Mouse (Mus musculus): ENCODE measurements around the gene Ccdc191. TPM values are rescaled to one million over a fixed set of nuclear protein-coding genes. Genes with fewer than 3 reads are reported as not detected.
A peak's percentile ranks its signal among the peaks of the same experiment; 100 is the strongest.

Gene Ccdc191
- 1 to 10 TPM; 2.0 to 2.5 TPM for total RNA-seq (2021)
- long read RNA-seq, experiment 1, result 0 reads
- long read RNA-seq, experiment 2, partial matches to known transcripts, result 0 of 2 reads
- long read RNA-seq, experiment 2, other reads (novel, unspliced or antisense), result 2 of 2 reads

- DNase-seq (ENCODE audit: low spot score), result peak; percentile 100
Observed at GRCm38 (mm10) chr16:43889208-43890004, at the start of gene Ccdc191. Ccdc191 (plus strand) TSS chr16:43889800.

GRCm38 (mm10) chr16:43841236-43841635, 48.4 kb upstream of the Ccdc191 start:
- no peak for DNase-seq (ENCODE audit: low spot score)

DNA sequence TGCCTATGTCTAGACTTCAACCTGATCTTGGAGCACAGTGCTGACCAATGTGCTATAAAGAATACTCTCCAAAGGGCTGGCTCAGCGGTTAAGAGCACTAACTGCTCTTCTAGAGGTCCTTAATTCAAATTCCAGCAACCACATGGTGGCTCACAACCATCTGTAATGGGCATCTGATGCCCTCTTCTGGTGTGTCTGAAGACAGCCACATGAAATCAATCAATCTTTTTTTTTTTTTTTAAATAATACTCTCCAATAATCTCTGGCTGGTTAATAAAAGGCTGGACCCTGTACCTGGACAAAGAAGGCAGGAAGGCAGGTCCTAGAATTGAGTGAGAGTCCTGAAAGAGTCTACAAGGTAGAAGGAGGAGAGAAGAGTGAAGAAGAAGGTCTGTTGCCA, 39.8 kb upstream of the Ccdc191 start:
- no peak for DNase-seq (ENCODE audit: low spot score)

DNA sequence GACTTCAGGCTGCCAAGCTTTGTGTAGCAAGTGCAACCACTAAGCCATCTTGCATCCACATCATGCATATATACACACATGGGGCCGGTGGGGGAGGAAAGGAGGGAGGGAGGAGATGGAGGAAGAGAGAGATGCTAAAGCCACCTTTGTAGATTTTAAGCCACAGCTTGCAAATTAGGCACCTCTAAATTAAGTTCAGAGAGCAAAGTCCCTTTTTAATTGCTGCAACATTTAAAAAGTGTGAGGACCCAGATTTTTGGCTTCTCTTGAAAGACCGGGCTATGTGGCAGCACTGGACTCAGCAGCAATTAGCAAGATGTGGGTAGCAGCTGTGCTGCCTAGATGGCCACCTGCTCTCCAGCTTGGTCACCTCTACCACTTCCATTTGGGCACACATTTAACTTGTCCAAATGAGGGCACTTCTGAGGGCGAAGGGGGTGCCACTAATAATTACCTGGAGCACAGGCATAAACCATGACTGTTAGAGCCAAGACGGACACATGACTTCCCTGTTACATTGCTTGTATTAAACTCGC, 30.6 kb upstream of the Ccdc191 start:
- DNase-seq (ENCODE audit: low spot score), result no peak

- DNase-seq (ENCODE audit: low spot score), result no peak
Observed at GRCm38 (mm10) chr16:43860624-43861023, 29.0 kb upstream of the Ccdc191 start.

DNA sequence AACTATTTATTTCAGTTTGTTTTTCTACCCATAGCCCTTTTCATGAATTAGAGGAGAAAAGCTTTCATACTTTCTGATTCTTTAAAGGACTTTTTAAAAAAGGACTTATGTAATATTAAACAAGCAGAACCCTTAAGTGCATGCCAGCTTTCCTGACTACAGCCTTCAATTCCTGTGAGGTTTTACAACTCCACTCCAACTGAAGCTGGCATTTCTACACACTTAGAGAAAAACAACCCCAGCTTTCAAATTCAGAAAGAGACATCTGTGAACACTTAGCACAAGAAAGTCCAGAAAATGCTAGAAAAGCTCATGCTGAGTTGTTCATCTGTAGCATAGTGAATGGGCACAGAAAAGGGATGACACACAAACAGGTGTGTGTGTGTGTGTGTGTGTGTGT, 19.8 kb upstream of the Ccdc191 start:
- no peak for DNase-seq (ENCODE audit: low spot score)

DNA sequence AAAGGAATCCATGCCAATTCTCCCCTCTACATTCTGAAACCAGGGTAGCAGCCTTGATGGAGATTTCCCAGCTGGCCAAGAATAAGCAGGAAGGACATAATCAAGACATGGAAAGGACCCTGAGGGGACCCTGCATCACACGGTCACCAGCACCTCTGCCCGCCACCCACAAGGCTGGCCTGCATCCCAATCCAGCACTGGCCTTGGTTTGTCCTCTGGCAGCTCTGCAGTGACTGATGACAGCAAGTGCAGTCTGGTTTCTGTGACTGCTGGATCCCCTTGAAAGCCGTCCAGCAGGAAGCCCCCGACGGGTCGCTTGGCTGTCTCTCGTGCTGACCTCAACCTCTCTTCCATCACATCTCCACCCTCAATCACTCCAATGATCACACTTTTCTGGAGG, 18.2 kb upstream of the Ccdc191 start:
- no peak for DNase-seq (ENCODE audit: low spot score)

DNA sequence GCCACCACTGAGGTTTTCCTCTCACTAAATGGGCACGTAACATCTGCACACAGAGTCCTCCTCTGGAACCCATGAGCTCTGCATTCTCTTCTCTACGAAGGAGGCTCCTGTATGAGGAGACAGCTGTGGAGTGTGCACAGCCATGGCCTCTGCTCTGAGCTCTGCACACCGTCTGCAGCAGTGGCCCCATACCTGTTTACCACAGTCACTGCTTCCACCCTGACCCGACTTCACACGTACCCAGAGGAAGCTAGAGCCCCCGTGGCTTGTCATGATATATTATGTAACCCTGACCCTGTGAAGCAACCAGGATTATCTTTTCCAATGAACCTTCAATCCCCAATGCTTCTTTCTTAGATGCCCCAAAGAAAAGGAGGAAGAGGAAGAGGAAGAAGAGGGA, 9.8 kb upstream of the Ccdc191 start:
- no peak for DNase-seq (ENCODE audit: low spot score)

DNA sequence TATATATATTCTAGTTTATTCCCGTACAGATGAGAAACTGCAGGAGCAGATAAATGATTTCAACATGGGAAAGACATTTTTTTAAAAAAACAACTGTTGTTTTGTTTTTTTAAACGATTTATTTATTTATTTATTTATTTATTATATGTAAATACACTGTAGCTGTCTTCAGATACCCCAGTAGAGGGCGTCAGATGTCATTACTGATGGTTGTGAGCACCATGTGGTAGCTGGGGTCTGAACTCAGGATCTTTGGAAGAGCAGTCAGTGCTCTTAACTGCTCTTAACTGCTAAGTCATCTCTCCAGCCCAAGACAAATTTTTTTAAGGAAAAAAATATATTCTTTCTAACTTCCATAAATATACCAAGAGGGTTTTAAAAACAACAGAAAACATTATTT, 8.0 kb upstream of the Ccdc191 start:
- no peak for DNase-seq (ENCODE audit: low spot score)

- no peak for DNase-seq (ENCODE audit: low spot score)
Observed at GRCm38 (mm10) chr16:43882329-43882728, 7.3 kb upstream of the Ccdc191 start.

DNA sequence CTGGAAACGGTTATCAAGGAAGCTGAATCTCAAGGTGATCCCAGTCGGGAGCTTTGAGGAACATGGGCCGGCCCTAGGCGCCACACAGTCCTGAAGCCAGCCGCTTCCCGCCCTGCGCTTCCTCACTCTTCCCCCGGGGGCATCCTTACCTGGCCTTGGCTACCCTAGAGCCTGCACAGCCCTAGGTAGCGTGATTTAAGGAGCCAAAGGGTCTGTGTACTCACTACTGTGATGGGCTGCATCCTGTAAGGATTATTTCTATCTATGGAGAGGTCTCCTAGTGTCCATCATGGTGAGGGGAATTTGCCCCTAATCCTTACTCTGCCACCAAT, 371 bp downstream of the Ccdc191 start:
- no peak for DNase-seq (ENCODE audit: low spot score)

DNA sequence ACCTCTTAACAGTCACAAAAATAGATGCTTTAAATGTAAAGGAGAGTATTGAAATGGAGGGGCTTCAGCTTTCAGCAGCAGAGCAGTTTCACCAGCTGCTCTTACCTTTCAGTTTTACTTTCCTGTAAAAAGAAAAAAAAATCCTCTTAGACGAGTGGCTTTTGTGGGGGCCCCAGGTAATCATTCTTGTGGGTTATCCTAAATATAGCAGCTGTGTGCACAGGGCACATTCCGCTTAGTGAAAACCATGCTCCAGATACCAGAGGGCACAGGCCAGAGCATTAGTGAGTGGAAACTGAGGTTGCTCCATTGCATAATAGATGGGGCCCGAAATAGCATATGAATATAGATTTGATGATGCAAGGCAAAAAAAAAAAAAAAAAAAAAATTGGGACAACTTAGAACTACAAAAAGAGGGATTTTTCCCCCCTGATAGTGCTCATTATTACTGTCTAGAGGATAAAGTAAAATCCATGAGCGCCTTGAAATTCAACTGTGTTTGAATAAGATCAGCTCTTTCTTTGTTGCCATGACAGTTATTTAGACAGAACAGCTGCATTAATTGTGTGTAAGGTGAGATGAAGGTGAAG, 1.2 kb downstream of the Ccdc191 start:
- DNase-seq (ENCODE audit: low spot score), result no peak

DNA sequence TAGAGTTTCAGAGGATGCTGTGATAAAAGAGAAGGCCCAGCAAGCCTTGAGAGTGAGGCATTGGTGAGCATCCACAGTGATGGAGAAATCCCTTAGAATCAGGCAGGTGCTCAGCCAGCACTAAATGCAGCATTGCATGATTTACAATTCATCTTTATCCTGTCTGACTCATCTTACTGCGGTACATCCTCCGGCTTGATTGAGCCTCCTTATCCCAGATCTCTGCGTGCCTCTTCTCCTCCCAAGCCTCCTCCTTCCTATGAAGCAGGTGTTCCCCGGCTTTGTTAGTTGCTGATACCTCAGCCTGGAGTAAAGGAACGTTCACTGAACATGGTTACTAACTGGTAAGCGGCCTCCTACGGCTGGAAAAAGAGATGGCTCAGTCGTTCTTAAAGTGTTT, 4.9 kb downstream of the Ccdc191 start:
- no peak for DNase-seq (ENCODE audit: low spot score)

- no peak for DNase-seq (ENCODE audit: low spot score)
Observed at GRCm38 (mm10) chr16:43900138-43900537, 10.5 kb downstream of the Ccdc191 start.

DNA sequence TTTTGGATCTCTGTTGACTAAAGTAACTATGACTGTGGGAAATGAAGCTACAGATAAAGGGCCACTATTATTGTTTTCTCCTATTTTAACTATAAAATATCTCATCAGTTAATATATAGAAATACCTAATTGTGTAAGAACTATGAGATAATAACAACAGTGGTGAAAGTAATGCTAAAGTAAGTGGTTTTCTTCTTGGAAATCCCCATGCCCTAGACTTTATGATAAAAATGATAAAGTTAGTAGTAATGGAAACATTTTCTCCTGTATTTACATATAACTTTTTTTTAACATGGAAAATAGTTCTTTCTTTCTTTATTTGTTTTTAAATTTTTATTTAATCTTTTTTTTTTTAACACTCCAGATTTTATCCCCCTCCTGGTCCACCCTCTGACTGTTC, 11.0 kb downstream of the Ccdc191 start:
- DNase-seq (ENCODE audit: low spot score), result no peak

DNA sequence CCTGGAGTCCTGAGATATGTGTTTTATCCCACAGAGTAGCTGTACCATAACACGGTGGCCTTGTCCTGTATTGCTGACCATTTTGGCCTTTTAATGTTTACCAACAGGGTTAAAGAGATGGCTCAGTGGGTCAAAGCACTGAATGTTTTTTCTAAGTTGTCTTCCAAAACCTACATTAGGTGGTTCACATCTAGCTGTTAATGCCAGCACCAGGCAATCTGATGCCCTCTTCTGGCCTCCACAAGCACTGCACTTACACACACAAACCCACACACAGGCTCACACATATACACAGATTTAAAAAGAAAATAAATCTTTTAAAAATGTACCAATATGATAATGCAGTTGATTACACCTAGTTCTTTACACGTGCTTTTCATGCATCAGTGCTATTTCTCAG, 19.3 kb downstream of the Ccdc191 start:
- DNase-seq (ENCODE audit: low spot score), result no peak

GRCm38 (mm10) chr16:43918867-43919266, 29.3 kb downstream of the Ccdc191 start:
- no peak for DNase-seq (ENCODE audit: low spot score)

GRCm38 (mm10) chr16:43922024-43922423, 32.4 kb downstream of the Ccdc191 start:
- no peak for DNase-seq (ENCODE audit: low spot score)

GRCm38 (mm10) chr16:43922630-43923029, 33.0 kb downstream of the Ccdc191 start:
- DNase-seq (ENCODE audit: low spot score), result no peak

DNA sequence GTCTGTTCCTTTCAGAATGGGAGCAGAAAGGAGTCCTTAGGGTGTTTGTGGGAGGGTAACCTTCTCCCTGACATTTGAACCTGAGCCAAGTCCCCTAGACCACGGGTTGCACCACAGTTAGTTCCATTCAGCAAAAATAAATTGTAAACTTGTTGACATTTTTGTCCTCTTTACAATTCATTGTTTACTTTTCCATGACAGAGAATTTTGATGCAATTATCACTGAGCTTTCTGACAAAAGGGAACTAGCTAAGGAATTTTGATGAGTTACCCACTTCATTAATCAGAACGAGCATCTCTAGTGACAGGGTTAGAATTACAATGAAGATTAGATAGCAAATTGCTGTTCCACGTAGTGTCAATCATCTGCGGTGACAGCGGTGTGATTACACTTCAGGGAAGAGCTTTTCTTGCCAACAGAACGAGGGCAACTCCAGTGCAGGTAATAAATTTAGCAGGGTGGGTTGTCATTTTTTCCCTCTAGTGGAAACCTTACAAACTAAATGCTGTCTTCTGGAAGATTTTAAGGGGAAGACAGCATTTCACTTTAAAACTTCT, 35.5 kb downstream of the Ccdc191 start:
- DNase-seq (ENCODE audit: low spot score), result no peak

GRCm38 (mm10) chr16:43925846-43926245, 36.2 kb downstream of the Ccdc191 start:
- no peak for DNase-seq (ENCODE audit: low spot score)

- DNase-seq (ENCODE audit: low spot score), result no peak
Observed at GRCm38 (mm10) chr16:43926341-43926859, 36.8 kb downstream of the Ccdc191 start, which contains the start of gene Qtrt2. Qtrt2 (minus strand) TSS chr16:43926809.
